Mouse (Mus musculus) right cerebral cortex, postnatal 10 days (tissue): ENCODE measurements around the gene Rtn2.
"Not testable (repeated sequence)": the region's sequence is repeated elsewhere in the genome, so short reads cannot be mapped to it uniquely, and the experiment has no call there.

Experiments used
- DNase-seq, 2 experiments: peaks; one replicate each; pipeline ENCODE4 v3.0.0; 2021; ENCODE audit warnings: low spot score in 2 of 2

Gene Rtn2

DNA sequence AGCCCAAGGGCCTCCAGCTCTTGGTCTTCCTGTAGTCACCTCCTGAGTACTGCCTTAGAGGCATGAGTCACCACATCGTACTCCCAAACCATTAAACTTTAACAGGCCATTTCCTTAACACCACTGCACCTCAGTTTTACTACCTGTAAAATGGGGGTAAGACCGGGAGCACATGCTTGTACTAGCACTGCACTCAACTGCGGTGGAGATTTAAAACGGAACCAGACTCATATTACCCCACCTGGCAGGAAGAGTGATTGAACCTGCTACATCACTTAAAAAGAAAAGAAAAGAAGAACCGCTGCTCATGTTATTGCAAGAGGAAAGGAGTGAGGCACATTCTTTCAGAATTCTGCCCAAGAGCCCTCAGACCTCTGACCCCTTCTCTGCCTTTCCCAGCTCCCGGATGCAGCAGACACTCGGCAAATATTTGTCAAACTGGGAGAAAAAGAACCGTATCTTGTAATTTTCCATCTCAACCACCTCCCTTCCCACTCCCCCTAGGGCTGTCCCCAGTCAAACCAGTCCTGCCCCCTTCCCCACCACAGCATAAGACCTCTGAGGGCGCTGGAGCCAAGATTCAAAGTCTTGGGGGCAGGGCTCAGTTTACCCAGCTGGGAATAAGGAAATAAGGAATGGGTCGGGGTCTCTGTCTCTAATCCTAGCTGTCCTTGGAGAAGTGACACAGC is 13.3 kb upstream of the Rtn2 start:
- no peak for DNase-seq

DNA sequence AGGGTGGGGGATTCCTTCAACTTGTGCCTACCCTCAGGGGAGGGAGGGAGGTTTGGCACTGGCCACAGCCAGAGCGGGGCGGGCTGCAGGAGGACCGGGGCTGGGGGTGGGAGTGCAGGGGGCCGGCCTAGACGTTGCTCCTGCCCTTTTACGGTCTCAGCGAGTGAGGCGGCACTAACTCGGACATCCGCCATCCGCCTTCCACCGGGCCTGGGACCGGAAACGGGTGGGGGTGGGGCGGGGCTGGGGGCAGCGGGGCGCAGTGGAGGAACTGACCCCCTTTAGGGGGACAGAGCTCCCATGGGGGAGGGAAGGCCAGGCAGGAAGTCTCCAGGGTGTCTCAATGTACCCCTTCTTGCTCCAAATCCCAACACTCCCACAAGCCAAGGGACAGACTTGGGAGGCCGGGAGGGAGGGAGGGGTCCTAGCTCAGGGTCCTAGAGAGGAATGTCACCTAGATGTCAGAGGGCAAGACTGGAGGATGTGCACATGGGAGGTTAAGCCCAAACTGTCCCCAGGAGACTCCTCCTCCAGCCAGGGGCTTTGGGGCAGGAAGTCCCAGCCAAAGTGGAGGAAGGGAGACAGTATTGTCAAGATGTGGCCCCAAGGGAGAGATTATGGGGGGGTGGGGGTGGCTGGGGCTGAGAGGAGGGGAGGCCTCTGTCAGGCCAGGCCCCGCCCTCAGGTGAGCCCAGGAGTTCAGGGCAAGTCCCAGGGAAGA is 12.5 kb upstream of the Rtn2 start:
- peak; percentile 65 to 68 for DNase-seq

DNA sequence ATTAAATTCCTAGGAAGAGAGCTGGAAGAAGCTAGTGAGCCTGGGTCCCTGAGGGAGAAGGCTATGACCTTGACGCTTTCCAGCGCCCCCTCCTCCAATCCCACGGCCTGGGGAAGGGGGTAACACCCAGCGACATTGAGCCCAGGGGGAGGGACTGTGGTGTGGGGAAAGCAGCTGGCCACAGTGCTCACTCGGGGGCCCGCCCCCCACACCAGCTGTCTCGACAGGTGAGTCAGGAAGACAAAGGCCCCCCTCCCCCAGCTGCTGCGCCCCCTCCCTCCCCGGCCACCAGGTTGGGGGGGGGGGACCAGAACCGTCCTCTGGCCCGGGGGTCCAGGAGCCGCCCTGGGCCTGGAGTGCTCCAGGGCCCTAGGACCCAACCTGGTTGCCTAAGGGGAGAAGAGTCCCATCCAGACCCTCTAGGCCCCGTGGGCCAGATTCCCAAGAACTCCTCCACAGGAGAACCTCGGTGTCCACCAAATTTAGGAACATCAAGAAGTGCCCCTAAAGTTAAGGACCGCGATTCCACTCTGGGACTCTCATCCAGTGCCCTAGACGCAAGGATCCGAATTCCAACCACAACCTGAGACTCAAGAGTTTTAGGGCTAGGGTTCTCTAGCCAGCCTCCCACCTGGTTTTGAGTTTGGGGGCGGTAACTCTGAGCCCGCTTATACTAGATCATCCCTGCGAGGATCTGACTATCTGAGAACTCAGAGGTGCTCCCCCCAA is 11.8 kb upstream of the Rtn2 start:
- DNase-seq: no peak

GRCm38 (mm10) chr7:19271238-19272172 is 10.9 kb upstream of the Rtn2 start, which contains the start of gene Vasp:
Vasp (minus strand) TSS chr7:19271817.
- DNase-seq: peak; percentile 86 to 87

GRCm38 (mm10) chr7:19272173-19272764 is 10.2 kb upstream of the Rtn2 start:
- DNase-seq: peak; percentile 65 to 66

DNA sequence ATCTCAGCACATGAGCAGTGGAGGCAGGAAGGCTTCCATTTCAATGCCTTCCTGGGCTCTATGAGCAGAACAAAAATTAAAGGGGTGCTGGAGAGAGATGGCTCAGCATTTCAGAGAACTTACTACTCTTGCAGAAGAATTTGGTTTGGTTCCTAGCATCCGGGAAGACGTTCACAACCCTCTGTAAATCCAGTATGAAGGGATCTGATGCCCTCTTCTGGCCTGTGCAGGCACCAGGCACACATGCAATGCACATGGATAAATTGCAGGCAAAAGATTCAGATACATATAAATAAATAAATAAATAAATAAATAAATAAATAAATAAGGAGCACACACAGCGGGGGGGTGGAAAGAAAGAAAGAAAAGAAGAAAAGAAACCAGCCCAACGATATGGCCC is 6.2 kb upstream of the Rtn2 start:
- no peak for DNase-seq

DNA sequence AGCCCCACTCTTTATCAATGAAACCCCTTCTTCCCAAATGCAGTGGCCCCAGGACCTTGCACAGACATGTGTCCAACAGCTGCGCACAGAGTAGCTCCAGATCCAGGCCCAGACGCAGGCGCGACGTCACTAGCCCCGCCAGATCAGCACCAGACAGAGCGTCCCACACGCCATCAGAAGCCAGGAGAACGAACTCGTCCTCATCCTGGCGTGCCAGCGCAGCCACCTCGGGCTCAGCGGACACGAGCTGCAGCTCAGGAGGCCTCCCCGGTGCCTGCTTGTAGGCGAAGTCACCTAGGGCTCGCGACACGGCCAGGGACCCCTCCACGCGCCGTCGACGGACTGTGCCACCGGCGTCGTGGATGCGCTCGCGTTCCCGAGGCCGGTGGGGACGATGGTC is 3.4 kb upstream of the Rtn2 start:
- DNase-seq: no peak

DNA sequence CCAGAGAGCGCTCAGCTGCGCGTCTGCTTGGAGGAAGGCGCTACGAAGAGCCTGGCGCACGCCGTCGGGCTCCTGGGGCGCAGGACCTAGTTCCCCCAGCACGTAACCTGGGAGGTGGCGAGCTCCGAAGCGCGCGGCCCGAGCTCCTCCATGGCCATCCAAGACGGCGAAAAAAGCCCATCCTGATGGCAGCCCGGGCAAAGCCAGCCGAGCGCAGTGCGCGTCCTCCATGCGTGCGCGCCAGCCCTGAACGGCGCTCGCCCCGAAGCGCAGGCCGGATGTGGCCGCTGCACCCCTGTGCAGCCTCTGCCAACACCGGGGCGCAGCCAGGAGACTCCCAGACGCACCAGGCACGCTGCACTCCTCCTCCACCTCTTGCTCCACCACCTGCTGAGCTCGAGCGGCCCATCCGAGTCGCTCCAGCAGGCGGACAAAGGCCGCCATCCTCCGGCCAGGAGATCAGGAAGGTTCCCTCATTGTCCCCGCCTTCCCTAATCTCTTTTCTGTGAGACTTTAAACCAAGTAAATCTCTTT is 2.8 kb upstream of the Rtn2 start, which contains the start of gene Ppm1n:
Ppm1n (minus strand) TSS at position 484 of the 534 bp plus-strand sequence.
- no peak for DNase-seq

GRCm38 (mm10) chr7:19281680-19282304 is 632 bp upstream of the Rtn2 start:
- not testable (repeated sequence) for DNase-seq

GRCm38 (mm10) chr7:19282791-19283405 is 474 bp downstream of the Rtn2 start:
- DNase-seq: peak; percentile 65

DNA sequence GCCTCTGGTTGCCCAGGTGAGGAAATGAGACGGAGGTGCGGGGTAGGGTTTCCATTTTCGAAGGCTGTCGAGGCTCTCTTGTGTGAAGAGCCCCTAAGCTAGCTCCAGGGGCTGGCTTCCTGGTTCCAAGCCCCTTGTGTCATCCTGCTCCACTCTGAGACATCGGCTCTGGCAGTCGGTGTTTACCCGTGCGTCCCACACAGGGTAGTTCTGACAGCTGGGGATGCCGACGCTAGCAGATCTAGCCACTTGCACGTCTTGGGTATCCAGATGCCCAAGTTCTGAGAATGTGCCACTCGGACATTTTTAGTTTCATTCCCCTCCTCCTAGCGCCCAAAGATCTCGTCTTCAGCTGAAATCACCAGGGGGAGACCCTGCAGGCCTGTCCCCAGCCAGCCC is 981 bp downstream of the Rtn2 start:
- DNase-seq: peak; percentile 60 to 74

- DNase-seq: peak; percentile 74 to 76
Observed at GRCm38 (mm10) chr7:19284763-19285162, 2.3 kb downstream of the Rtn2 start.

DNA sequence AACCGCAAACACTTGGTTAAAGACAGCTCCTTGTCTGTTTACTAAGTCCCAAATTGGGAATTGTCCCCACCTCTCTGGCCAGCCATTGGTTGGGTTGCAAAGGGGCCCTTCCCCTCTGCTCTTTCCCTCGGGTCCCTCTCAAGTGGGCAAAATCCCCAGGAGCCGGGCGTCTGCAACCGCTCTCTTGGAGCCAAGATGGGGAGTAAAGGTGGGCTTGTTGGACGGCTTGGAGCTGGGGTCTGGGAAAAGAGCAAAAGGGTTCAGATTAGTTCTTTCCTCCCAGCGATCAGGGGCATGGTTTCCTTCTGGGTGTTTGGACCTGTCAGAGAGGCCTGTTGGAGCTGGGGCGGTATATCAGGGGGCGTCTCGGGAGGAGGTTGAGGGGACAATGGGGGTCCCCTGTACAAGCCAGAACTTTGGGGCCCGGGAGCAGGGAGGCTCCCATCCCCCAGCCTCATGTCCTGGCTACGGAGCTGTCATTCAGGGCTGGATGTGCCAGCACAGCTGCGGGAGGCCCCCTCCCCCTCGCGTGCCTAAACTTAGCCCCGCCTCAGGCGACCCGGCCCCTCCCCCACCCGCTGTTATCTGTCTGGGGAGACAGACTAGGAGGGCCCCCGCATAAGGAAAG is 8.7 kb downstream of the Rtn2 start:
- peak in 1 of 2 experiments; percentile 63 for DNase-seq

GRCm38 (mm10) chr7:19295503-19296185 is 13.2 kb downstream of the Rtn2 start:
- DNase-seq: peak; percentile 95 to 96

DNA sequence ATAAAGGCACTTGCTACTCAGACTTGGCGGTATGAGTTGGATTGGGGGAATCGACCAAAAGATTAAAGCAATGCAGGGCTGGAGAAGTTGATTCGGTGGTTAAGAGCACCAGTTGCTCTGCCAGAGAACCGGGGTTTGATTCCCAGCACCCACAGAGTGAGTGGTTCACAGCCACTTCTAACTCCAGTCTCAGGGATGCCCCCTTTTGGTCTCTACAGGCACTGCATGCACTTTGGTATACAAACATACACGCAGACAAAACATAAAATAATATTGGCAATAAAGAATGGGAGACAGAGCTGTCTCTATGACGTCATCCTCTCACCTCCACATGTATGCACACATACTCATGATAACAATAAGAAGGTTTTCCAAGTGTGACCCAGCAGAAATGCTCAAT is 14.6 kb downstream of the Rtn2 start:
- DNase-seq: no peak

DNA sequence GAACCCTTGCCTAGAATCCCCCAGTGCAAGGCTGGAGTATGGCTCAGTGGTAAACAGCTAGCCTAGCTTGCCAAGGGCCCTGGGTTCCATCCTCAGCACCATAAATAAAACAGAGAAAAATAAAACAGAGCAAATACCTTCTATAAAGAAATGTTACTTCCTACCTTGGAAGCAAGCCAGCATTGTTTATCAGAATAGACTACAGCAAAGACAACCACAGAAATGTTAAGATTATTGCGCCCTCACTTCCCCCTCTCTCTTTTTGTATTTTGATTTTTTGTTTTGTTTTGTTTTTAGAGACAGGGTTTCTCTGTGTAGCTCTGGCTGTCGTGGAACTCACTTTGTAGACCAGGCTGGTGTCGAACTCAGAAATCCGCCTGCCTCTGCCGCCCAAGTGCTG is 15.4 kb downstream of the Rtn2 start:
- DNase-seq: no peak

DNA sequence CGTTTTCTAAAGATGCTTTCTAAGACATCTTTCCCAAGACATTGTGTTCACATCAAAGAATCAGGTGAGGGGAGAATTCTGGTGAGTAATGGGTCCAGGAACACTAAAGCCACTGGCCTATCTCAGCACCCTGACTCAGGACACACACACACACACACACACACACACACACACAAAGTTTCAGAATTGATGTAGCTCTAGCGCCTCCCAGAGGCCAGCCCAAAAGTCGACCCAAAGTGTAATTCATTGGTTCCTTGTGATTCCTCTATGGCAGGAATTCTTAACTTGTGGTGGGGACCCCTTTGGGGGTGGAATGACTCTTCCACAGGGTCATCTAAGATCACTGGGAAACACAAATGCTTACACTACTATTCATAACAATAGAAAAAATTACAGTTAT is 16.8 kb downstream of the Rtn2 start:
- peak in 1 of 2 experiments; percentile 68 for DNase-seq

- DNase-seq: peak; percentile 81 to 88
Observed at GRCm38 (mm10) chr7:19300501-19301421, 18.3 kb downstream of the Rtn2 start.
